Mouse (Mus musculus): Measurements from ENCODE around the gene Ddx55. TPM values are rescaled to one million over a fixed set of nuclear protein-coding genes. Genes with fewer than 3 reads are reported as not detected.
"Not testable (repeated sequence)": the region's sequence is repeated elsewhere in the genome, so short reads cannot be mapped to it uniquely, and the experiment has no call there.

Gene Ddx55
- polyA plus RNA-seq, 1 experiment from 2014 or later = 26.4 TPM

DNA sequence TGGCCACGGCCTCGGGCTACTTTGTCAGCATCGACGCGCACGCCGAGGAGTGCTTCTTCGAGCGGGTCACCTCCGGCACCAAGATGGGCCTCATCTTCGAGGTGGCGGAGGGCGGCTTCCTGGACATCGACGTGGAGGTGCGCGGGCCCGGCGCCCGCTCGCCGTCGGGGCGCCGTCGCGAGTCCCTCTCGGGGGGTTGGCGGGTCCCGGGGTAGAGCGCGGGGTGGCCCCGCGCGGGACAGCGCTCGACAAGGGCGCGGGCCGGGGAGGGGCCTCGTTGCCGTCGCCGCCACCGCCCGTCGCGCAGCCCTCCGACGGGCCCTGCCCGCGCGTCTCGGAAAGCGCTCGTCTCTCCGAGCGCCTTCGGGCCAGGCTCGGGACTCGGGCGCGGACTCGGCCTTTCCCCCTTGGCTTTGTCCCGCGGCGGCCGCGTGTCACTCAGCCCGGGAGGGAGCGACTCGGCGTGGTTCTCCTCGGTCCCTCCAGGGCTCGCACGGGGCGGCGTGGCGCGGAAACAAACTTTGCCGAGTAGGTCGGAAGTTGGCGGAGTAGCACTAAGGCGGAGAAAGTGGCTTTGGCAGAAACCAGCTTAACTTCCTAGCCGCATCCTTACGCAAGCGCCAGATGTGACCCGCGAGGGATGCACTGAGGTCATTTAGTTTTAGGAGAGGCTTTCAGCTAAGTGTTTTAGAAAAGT is 11.6 kb upstream of the Ddx55 start:
- Histone ChIP-seq H3K4me3 (peak overlapping the region; percentile 93), H3K27me3 (peaks cover 5% of the 10 kb centered on the region), H3K36me3 (peaks cover 29% of the 10 kb centered on the region), H3K27ac (peak overlapping the region; percentile 87), H3K4me1 (replicated peaks) (peaks cover 23% of the 10 kb centered on the region), H3K9me3 (no peaks in the 10 kb centered on the region), H3K4me2 (peak overlapping the region; percentile 94), H3K9ac (peak overlapping the region; percentile 89)
- ATAC-seq (ENCODE audit: low FRiP score) = peak; percentile 82
- WGBS = under 1% methylated on average over 86 of the region's 89 CpGs

DNA sequence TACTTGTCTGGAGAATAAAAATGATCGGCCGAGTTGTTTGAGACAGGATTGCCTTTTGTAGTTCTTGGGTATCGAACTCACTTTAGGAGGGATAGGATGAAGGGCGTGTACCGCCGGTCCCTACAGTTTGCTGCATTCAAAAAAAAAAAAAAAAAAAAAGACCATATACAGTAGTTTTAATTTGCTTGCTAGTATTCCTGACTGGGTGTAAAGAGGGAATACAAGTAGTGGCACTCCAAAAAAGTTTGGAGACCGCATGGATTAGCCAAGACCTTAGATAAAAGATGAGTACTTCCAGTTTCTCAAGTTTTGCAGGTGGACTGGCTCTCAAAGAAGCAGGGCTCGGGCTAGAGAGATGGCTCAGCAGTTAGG is 11.1 kb upstream of the Ddx55 start:
- Histone ChIP-seq H3K4me2 (peak overlapping the region; percentile 94), H3K27ac (peak overlapping the region; percentile 87; the same call in 1 of the 2 replicates), H3K4me1 (replicated peaks) (peaks cover 22% of the 10 kb centered on the region), H3K9ac (peak overlapping the region; percentile 89), H3K27me3 (peaks cover 4% of the 10 kb centered on the region), H3K36me3 (peaks cover 34% of the 10 kb centered on the region), H3K9me3 (no peaks in the 10 kb centered on the region), H3K4me3 (peak overlapping the region; percentile 93)
- 16% methylated on average over 8 of the region's 8 CpGs for WGBS
- ATAC-seq (ENCODE audit: low FRiP score) = no peak

DNA sequence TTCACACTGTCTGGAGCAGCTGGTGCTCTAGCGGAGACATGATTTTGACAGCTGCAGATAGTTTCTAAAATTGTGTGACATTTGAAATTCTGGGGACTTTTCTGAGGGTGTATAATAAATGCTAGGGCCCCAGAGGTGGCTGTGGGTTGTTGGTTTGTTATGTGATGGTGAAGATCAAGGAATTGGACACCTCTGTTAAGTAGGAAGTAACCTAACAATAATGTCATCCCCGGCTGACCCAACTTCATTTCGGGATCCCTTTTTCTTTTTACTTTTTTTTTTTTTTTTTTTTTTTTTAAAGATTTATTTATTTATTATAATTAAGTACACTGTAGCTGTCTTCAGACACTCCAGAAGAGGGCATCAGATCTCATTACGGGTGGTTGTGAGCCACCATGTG is 1.9 kb upstream of the Ddx55 start:
- H3K27ac ChIP-seq; H3K9ac ChIP-seq; ATAC-seq (ENCODE audit: low FRiP score); H3K4me3 ChIP-seq; H3K27me3 ChIP-seq; H3K4me2 ChIP-seq; H3K9me3 ChIP-seq: not testable (repeated sequence)
- WGBS = 84% methylated on average over 4 of the region's 4 CpGs
- peaks cover 18% of the 10 kb centered on the region for H3K4me1 ChIP-seq (replicated peaks)
- peaks cover 48% of the 10 kb centered on the region for H3K36me3 ChIP-seq

DNA sequence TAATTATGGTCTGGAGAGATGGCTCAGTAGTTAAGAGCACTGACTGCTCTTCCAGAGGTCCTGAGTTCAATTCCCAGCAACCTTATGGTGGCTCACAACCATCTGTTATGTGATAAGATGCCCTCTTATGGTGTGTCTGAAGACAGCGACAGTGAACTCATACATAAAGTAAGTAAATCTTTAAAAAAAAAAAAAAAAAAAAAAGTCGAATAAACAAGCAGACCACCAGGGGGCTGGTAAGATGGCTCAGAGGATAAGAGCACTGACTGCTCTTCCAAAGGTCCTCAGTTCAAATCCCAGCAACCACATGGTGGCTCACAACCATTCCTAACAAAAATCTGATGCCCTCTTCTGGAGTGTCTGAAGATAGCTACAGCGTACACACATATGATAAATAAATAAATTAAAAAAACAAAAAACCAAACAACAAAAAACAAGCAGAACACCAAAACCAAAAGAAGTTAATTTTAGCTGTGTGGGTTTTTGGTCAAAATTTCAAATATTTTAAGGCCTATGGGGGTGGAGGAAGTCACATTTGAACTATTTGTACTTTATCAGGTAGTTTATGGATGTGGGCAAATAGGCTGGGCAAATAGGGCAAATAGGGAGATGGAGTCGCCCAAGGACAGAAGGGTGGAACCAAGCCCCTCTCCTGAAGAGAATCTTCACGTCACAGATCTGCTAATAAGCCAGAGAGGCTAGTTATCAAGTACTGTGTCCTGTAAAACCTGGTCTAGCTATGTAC is 1.1 kb upstream of the Ddx55 start:
- H3K36me3 ChIP-seq = peaks cover 48% of the 10 kb centered on the region
- peaks cover 18% of the 10 kb centered on the region for H3K4me1 ChIP-seq (replicated peaks)
- WGBS = 39% methylated on average over 5 of the region's 5 CpGs
- H3K27me3 ChIP-seq; H3K9me3 ChIP-seq; ATAC-seq (ENCODE audit: low FRiP score): not testable (repeated sequence)
- peak overlapping the region; percentile 89; the same call in 1 of the 2 replicates for H3K9ac ChIP-seq
- H3K27ac ChIP-seq = peak overlapping the region; percentile 91; the same call in 1 of the 2 replicates
- peak overlapping the region; percentile 93 for H3K4me3 ChIP-seq
- peak overlapping the region; percentile 80 for H3K4me2 ChIP-seq

DNA sequence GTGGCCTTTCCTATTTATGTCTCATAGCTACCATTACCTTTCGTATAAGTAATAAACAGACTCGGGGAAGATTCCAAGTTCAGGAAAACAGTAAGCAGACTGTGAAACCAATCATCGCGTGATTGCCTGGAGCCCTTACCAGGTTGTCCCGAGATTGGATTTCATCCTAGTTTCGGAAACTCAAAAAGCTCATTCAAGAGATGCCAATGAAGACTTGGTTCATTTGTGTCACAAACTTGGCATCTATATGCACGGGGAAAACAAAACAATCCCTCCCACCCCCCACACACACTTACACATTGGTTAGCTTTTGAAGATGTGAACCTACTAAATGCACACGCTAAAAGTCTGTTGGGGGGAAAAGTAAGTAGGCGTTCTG is 581 bp upstream of the Ddx55 start:
- Histone ChIP-seq H3K4me3 (peak overlapping the region; percentile 93), H3K36me3 (peaks cover 48% of the 10 kb centered on the region), H3K9ac (peak overlapping the region; percentile 89), H3K4me2 (peak overlapping the region; percentile 80), H3K9me3 (no peaks in the 10 kb centered on the region), H3K4me1 (replicated peaks) (peaks cover 18% of the 10 kb centered on the region), H3K27me3 (no peaks in the 10 kb centered on the region), H3K27ac (peak overlapping the region; percentile 91)
- 16% methylated on average over 9 of the region's 9 CpGs for WGBS
- peak; percentile 46; the same call in 1 of the 2 replicates for ATAC-seq (ENCODE audit: low FRiP score)

DNA sequence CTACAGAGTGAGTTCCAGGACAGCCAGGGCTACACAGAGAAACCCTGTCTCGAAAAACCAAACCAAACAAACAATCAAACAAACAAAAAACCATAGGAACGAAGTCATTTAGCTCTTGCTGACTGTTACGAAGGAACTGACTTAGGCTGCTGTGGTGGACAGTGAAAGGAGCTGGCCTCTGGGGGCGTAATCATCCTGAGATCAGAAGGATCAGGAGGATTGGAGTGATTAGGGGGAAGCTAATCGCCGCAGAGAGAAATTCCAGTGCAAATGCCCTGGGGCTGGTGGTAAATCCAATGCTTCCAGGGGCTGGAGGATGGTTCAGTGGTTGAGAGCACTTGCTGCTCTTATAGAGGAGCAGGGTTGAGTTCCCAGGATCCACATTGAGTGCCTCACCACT is 943 bp downstream of the Ddx55 start:
- peak overlapping the region; percentile 89 for H3K9ac ChIP-seq

DNA sequence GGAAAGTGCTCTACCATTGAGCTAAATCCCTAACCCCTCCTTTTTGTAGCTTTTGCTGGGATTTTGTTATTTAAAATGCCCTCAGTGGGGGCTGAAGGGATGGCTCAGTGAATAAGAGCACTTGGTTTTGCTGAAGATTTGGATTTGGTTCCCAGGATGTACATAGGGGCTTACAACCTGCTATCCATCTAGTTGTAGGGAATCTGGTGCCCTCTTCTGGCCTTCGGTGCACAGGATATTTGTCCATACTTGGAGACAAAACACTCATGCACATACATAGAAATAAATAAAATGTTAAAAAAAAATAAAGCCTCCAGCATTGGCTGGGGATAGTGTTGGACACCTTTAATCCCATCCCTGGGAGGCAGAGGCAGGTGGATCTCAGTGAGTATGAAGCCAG is 2.5 kb downstream of the Ddx55 start:
- H3K27ac ChIP-seq = no peak overlapping the region
- H3K9me3 ChIP-seq = no peaks in the 10 kb centered on the region
- no peak for ATAC-seq (ENCODE audit: low FRiP score)
- H3K9ac ChIP-seq = no peak overlapping the region
- 85% methylated on average over 1 of the region's 1 CpGs for WGBS
- peaks cover 59% of the 10 kb centered on the region for H3K36me3 ChIP-seq
- no peak overlapping the region for H3K4me3 ChIP-seq
- H3K27me3 ChIP-seq = no peaks in the 10 kb centered on the region
- peaks cover 18% of the 10 kb centered on the region for H3K4me1 ChIP-seq (replicated peaks)
- no peak overlapping the region for H3K4me2 ChIP-seq

More for the DNA sequence above, 943 bp downstream of the Ddx55 start:
- H3K4me1 ChIP-seq (replicated peaks) = peaks cover 18% of the 10 kb centered on the region
- peak overlapping the region; percentile 93 for H3K4me3 ChIP-seq
- no peaks in the 10 kb centered on the region for H3K27me3 ChIP-seq
- WGBS = 83% methylated on average over 6 of the region's 6 CpGs
- peak overlapping the region; percentile 80 for H3K4me2 ChIP-seq
- no peak for ATAC-seq (ENCODE audit: low FRiP score)
- H3K9me3 ChIP-seq = no peaks in the 10 kb centered on the region
- peaks cover 47% of the 10 kb centered on the region for H3K36me3 ChIP-seq
- no peak overlapping the region for H3K27ac ChIP-seq

DNA sequence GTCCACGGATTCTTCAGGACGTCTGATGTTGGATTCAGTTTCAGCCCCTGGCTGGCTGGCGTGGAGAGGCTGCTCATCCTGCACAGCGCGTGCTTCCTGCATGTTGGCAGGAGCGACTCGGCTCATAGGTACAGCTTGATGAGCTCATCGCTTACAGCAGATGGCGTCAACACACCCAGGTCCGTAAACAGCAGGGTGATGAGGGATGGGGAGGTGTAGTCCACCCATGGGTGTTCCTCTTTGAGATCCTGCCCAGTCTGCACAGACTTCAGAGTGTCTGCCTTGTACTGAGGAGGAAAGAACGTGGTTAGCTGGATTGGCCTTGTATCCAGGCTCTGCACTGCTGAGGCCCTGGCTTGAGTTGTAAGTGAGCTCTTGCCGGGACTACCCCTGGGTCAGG is 18.4 kb downstream of the Ddx55 start:
- WGBS = 88% methylated on average over 12 of the region's 12 CpGs
- no peak overlapping the region for H3K4me3 ChIP-seq
- no peak for ATAC-seq (ENCODE audit: low FRiP score)

DNA sequence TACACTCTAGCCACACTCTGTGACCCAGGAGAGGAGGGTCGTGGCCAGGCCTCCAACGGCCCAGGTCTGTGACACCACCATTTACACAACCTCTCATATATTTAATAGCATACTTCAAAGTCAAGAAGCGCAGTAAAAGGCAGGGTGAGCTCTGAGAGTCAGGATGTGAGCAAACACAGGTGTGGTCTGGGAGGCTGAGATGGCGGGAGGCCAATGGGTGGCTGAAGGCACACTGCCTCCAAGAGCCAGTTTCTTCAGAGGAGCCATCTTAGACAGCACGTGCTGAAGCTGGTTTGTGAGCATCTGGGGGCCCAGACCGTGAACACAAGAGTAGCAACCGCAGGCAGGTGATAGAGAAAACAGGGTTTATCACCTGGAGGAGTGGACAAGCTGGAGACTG is 22.8 kb downstream of the Ddx55 start:
- peaks cover 26% of the 10 kb centered on the region for H3K4me1 ChIP-seq (replicated peaks)
- H3K4me3 ChIP-seq = no peak overlapping the region
- no peaks in the 10 kb centered on the region for H3K27me3 ChIP-seq
- peaks cover 67% of the 10 kb centered on the region for H3K36me3 ChIP-seq
- no peak for ATAC-seq (ENCODE audit: low FRiP score)
- 95% methylated on average over 7 of the region's 7 CpGs for WGBS
- H3K9ac ChIP-seq = no peak overlapping the region
- no peaks in the 10 kb centered on the region for H3K9me3 ChIP-seq
- no peak overlapping the region for H3K4me2 ChIP-seq
- no peak overlapping the region for H3K27ac ChIP-seq

More for the DNA sequence above, 18.4 kb downstream of the Ddx55 start:
- Histone ChIP-seq H3K4me1 (replicated peaks) (no peaks in the 10 kb centered on the region), H3K9ac (no peak overlapping the region), H3K27me3 (no peaks in the 10 kb centered on the region), H3K36me3 (peaks cover 98% of the 10 kb centered on the region), H3K9me3 (no peaks in the 10 kb centered on the region), H3K4me2 (no peak overlapping the region), H3K27ac (no peak overlapping the region)

DNA sequence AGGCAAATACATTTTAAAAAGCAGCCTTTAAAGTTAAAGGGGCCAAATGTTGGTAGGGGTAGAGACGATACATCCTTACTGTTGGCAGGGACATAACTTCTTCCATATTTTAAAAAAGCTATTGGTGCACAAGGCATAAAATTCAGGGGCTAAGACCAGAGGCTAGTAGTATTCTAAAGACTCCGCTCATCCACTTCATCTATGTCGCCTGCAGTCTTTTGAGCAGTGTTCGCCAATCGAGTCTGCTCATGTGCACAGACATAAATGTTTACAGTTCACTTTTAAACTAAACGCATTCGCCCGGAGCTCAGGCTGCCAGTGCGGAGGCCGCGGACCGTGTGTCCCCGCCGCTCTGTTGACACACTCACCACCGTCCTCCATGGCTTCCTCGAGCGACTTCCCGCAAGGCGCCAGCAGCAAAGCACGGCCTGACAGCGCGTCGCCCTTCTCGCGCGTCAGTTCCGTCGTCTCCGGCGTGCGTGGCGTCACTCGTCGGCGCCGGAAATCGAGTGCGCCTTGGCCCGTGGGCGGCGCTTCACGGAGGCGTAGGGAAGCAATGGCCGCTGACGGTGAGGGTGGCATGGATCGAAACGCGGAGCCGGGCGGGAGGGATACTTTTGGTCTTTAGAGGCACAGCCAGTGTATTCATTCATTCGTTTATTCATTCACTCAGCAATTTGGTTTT is 26.1 kb downstream of the Ddx55 start, which contains the start of the genes Eif2b1 and Gtf2h3:
TSS of gene Eif2b1 (minus strand) at position 499 of the 685 bp plus-strand sequence.
TSS of gene Gtf2h3 (plus strand) at position 508 of the 685 bp plus-strand sequence.
- Histone ChIP-seq H3K4me2 (peak within 1 kb of the TSS; percentile 89), H3K9ac (peak within 1 kb of the TSS; percentile 80), H3K36me3 (peaks cover 49% of the 10 kb centered on the region), H3K4me3 (peak within 1 kb of the TSS; percentile 80), H3K27me3 (no peaks in the 10 kb centered on the region), H3K27ac (peak within 1 kb of the TSS; percentile 67; the same call in 1 of the 2 replicates), H3K9me3 (no peaks in the 10 kb centered on the region), H3K4me1 (replicated peaks) (peaks cover 32% of the 10 kb centered on the region)
- WGBS = 1% methylated on average over 51 of the region's 51 CpGs
- ATAC-seq (ENCODE audit: low FRiP score) = peak; percentile 90

DNA sequence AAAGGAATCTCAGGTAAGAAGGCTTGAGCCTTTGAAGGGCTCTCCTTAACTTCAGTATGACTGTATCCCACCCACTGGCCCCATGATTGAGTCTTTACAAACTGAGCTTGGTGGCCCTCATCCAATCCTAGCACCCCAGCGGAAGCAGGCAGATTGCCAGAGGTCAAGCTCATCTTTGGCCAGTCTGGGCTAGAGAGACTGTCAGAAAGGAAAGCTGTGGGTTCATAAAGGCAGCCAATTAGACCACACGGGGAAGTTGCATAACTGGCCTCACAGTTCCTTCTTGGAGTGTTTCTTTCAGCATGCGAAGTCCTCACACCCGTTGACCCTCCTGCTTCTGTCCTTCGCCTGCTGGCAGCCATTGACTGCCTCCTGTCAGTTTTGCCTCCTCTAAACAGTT is 29.9 kb downstream of the Ddx55 start:
- no peak for ATAC-seq (ENCODE audit: low FRiP score)
- no peaks in the 10 kb centered on the region for H3K9me3 ChIP-seq
- peaks cover 50% of the 10 kb centered on the region for H3K36me3 ChIP-seq
- H3K4me2 ChIP-seq = no peak overlapping the region
- H3K9ac ChIP-seq = no peak overlapping the region
- H3K4me1 ChIP-seq (replicated peaks) = peaks cover 27% of the 10 kb centered on the region
- H3K4me3 ChIP-seq = no peak overlapping the region
- 90% methylated on average over 5 of the region's 5 CpGs for WGBS
- no peaks in the 10 kb centered on the region for H3K27me3 ChIP-seq
- H3K27ac ChIP-seq = no peak overlapping the region

DNA sequence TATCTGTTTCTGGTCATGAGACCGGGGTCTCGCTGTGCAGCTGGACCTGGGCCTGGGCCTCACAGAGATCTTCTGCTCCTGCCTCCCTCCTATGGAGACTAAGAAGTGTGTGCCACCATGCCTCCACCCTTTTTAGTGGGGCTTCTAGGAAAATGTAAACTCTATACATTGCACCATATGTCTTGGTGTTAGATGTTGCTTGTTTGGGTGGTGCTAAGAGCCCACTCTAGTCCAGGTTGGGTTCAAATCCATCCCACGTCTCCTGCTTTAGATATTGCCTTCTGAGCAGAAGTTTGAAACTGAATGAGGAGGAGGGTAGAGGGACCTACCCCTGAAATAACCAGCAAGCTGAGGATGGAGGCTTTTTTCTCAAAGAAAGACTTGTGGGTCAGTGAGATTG is 40.1 kb downstream of the Ddx55 start:
- H3K27me3 ChIP-seq = no peaks in the 10 kb centered on the region
- no peak for ATAC-seq (ENCODE audit: low FRiP score)

More for the DNA sequence above, 40.1 kb downstream of the Ddx55 start:
- Histone ChIP-seq H3K9ac (no peak overlapping the region), H3K36me3 (peaks cover 85% of the 10 kb centered on the region), H3K27ac (no peak overlapping the region), H3K4me1 (replicated peaks) (no peaks in the 10 kb centered on the region), H3K9me3 (no peaks in the 10 kb centered on the region), H3K4me3 (no peak overlapping the region), H3K4me2 (no peak overlapping the region)
- WGBS = 94% methylated on average over 3 of the region's 3 CpGs
